Mouse (Mus musculus) macrophage (primary cell): ENCODE data around the gene Strn3. TPM values are rescaled to one million over a fixed set of nuclear protein-coding genes. Genes with fewer than 3 reads are reported as not detected.

Experiments used
- polyA plus RNA-seq: library from polyadenylated mRNA; stranded (reverse); fragments of 250-400 nt; gene quantifications from 3 replicates; pipeline ENCODE4 v1.2.4, GENCODE M21; 2018; ENCODE audit warnings: inconsistent platforms

Strn3 gene
- polyA plus RNA-seq, 1 experiment from 2014 or later = 22.5 TPM

Other genes starting within 250 kb of the Strn3 start
- gene Coch, start 98.6 kb downstream of the Strn3 start, polyA plus RNA-seq = 0.11 TPM in 1 of 3 replicates, not detected in the others
- gene Ap4s1, start 864 bp downstream of the Strn3 start, polyA plus RNA-seq = 12.6 to 33.2 TPM (median 21.4 TPM) in 3 replicates
- 30.4 to 33.6 TPM (median 31.3 TPM) in 3 replicates for gene Hectd1, start 137.6 kb upstream of the Strn3 start, polyA plus RNA-seq